Mouse (Mus musculus): ENCODE results near the gene Tmem256. TPM values are rescaled to one million over a fixed set of nuclear protein-coding genes. Genes with fewer than 3 reads are reported as not detected.

The Tmem256 gene
- polyA plus RNA-seq, 1 experiment from 2014 or later: 276 TPM

DNA sequence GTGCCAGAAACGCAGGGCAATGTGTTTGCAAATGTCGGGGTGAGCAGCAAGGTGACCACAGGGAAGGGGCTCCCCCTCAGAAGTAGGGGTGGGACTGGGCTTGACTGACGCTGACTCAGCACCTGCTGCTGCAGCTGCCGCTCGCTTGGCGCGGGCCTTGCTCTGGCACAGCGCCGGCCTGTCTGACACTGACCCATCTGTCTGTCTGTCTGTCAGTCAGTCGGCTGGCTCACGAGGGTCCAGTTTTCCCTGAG lies 38.2 kb upstream of the Tmem256 start:
- no peaks in the 10 kb centered on the region for H3K9me3 ChIP-seq (ENCODE audit: control insufficient read depth, low read length)
- peaks cover 49% of the 10 kb centered on the region for H3K27me3 ChIP-seq (ENCODE audit: control insufficient read depth, insufficient read depth, low read length)
- peak overlapping the region; percentile 89 for H3K27ac ChIP-seq (ENCODE audit: low read depth, low read length)
- H3K36me3 ChIP-seq (ENCODE audit: control insufficient read depth, insufficient read depth, low read length): no peaks in the 10 kb centered on the region
- 4% methylated on average over 11 of the region's 11 CpGs for WGBS
- H3K4me3 ChIP-seq (ENCODE audit: low read depth, low read length): peak overlapping the region; percentile 54
- peak overlapping the region; percentile 72 for H3K9ac ChIP-seq (ENCODE audit: low read depth, low read length)
- H3K4me1 ChIP-seq (replicated peaks; ENCODE audit: control insufficient read depth, insufficient read depth, low read length): peaks cover 19% of the 10 kb centered on the region
- H3K4me2 ChIP-seq (replicated peaks; ENCODE audit: low read depth, low read length): peak overlapping the region; percentile 73
- DNase-seq (ENCODE audit: low spot score) (no peak), ATAC-seq (ENCODE audit: low FRiP score) (peak; percentile 18; the same call in 1 of the 2 replicates)

DNA sequence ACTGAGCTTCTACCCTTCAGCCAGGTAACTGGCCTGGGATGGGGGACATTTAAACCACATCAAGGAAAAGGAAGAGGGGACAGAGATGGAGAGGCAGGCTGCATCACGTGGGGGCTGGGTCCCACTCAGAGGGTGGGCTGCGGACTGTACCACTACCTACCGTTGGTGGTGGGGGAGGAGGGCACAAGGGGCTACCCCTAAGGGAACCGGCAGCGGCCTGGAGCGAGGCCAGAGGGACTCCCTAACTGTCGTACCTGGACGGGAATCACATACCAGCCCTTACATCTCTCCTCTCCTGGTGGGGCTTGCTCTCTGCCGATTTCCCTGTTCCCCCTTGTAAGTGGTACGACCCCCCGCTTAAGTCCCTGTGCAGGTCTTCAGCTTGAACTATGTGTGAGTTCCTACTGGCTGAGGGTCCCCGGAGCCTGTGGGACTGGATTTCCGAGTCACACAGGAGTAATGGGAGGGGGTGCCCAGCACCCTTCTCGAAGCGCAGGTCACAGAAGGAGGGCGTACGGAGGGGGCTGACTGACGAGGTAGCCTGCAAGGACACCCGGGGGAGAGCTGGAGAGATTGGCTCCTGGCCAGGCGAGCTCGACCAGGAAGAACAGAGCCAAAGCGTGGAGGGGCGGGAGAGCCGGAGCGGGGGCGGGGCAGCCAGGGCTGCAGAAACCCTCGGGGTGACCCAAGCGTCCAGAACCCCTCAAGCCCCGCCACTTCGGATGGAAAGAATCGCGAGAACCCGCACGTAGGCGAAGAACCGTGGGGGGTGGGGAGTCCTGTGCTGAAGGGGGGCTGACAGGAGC lies 37.7 kb upstream of the Tmem256 start:
- Histone ChIP-seq H3K4me3 (ENCODE audit: low read depth, low read length) (peak overlapping the region; percentile 54), H3K4me2 (replicated peaks; ENCODE audit: low read depth, low read length) (peak overlapping the region; percentile 73), H3K4me1 (replicated peaks; ENCODE audit: control insufficient read depth, insufficient read depth, low read length) (peaks cover 19% of the 10 kb centered on the region), H3K36me3 (ENCODE audit: control insufficient read depth, insufficient read depth, low read length) (no peaks in the 10 kb centered on the region), H3K27me3 (ENCODE audit: control insufficient read depth, insufficient read depth, low read length) (peaks cover 54% of the 10 kb centered on the region), H3K9me3 (ENCODE audit: control insufficient read depth, low read length) (no peaks in the 10 kb centered on the region), H3K9ac (ENCODE audit: low read depth, low read length) (peak overlapping the region; percentile 72), H3K27ac (ENCODE audit: low read depth, low read length) (peak overlapping the region; percentile 89)
- DNase-seq (ENCODE audit: low spot score): peak; percentile 82
- ATAC-seq (ENCODE audit: low FRiP score): peak; percentile 66
- under 1% methylated on average over 36 of the region's 36 CpGs for WGBS

DNA sequence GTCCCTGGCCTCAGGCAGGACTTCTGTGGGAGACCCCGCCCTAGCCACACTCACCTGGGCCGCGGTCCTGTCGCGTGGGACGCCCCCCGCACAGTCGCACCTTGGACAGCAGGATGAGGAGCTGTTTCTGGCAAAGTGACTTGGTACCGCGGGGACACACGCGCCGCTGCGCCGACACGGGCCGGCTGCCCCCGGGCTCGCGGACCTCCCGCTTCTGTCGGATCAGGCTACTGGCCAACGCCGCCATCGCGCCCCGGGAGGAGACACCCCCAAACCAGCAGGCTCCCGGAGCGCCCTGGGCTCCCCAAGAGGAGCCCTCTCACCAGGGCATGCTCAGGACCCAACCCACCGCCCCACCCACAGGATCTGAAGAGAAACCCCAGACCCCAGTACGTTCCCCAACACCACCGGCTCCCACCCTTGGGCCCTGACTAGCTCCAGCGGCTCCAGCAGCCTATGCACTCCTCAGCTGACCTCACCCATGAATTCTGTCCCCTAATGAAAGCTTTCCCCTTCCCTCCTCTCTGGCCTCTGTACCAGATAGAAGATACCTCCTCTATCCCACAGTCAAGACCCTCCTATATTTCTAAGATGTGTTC lies 36.8 kb upstream of the Tmem256 start, which contains the start of gene Fgf11:
TSS of gene Fgf11 (minus strand) at position 479 of the 599 bp plus-strand sequence.
- peak; percentile 35 for DNase-seq (ENCODE audit: low spot score)

DNA sequence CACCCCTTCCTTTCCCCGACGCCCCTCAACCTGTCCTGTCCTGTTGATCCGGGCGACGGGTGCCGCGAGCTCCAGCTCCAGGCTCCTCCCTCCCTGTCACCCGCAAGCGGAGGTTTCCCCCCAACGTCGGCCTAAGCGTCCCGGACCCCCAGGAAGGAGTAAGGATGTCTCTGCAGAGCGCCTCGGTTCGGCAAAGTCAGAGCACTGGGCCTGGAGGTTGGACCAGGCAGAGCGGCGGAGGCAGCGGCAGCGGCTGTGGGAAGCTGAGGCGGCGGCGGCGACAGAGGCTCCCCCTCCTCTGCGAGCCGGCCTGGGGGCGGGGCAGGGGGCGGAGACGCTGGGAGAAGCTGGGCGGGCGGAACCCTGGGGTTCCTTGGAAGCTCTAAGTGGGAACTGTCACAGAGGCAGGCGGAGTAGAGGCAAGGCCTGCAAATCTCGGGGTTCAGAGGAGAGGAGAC lies 35.6 kb upstream of the Tmem256 start:
- Histone ChIP-seq H3K4me2 (replicated peaks; ENCODE audit: low read depth, low read length) (peak overlapping the region; percentile 73), H3K9me3 (ENCODE audit: control insufficient read depth, low read length) (no peaks in the 10 kb centered on the region), H3K27ac (ENCODE audit: low read depth, low read length) (0 out of 2 replicates have a peak overlapping the region, but pooled peaks have one; percentile 24), H3K36me3 (ENCODE audit: control insufficient read depth, insufficient read depth, low read length) (no peaks in the 10 kb centered on the region), H3K9ac (ENCODE audit: low read depth, low read length) (peak overlapping the region; percentile 52), H3K4me1 (replicated peaks; ENCODE audit: control insufficient read depth, insufficient read depth, low read length) (peaks cover 17% of the 10 kb centered on the region), H3K4me3 (ENCODE audit: low read depth, low read length) (peak overlapping the region; percentile 54), H3K27me3 (ENCODE audit: control insufficient read depth, insufficient read depth, low read length) (peaks cover 57% of the 10 kb centered on the region)
- DNase-seq (ENCODE audit: low spot score): peak; percentile 85
- ATAC-seq (ENCODE audit: low FRiP score): no peak
- WGBS: under 1% methylated on average over 31 of the region's 33 CpGs

More for the DNA sequence above, 36.8 kb upstream of the Tmem256 start, which contains the start of gene Fgf11:
- Histone ChIP-seq H3K4me2 (replicated peaks; ENCODE audit: low read depth, low read length) (peak within 1 kb of the TSS; percentile 73), H3K27me3 (ENCODE audit: control insufficient read depth, insufficient read depth, low read length) (peaks cover 54% of the 10 kb centered on the region), H3K27ac (ENCODE audit: low read depth, low read length) (peak within 1 kb of the TSS; percentile 89), H3K9ac (ENCODE audit: low read depth, low read length) (peak within 1 kb of the TSS; percentile 72), H3K4me1 (replicated peaks; ENCODE audit: control insufficient read depth, insufficient read depth, low read length) (peaks cover 17% of the 10 kb centered on the region), H3K4me3 (ENCODE audit: low read depth, low read length) (peak within 1 kb of the TSS; percentile 54), H3K36me3 (ENCODE audit: control insufficient read depth, insufficient read depth, low read length) (no peaks in the 10 kb centered on the region), H3K9me3 (ENCODE audit: control insufficient read depth, low read length) (no peaks in the 10 kb centered on the region)
- no peak for ATAC-seq (ENCODE audit: low FRiP score)
- under 1% methylated on average over 31 of the region's 33 CpGs for WGBS

DNA sequence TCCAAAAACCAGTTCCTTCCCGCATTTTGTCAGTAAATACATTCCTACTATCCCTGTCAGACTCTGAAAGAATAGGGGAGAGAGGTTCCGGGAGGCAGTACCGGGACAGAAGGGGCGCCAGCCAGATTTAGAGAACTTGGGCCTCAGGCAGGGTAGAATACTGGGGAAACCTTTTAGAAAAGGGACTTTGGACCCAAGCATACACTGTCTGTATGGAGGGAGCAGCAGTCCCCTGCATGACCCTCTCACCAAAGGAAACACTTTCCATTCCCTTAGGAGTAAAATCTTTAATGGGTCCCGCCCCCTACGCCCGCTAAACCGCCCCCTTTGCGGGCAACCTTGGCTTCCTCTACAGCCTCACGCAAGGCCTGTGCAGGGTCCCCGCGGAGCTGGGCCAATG lies 35.0 kb upstream of the Tmem256 start:
- DNase-seq (ENCODE audit: low spot score) (no peak), ATAC-seq (ENCODE audit: low FRiP score) (0 out of 2 replicates have a peak, but pooled peaks have one; percentile 5)
- H3K27me3 ChIP-seq (ENCODE audit: control insufficient read depth, insufficient read depth, low read length): peaks cover 53% of the 10 kb centered on the region
- peak overlapping the region; percentile 49; the same call in 1 of the 2 replicates for H3K9ac ChIP-seq (ENCODE audit: low read depth, low read length)
- 0 out of 2 replicates have a peak overlapping the region, but pooled peaks have one; percentile 47 for H3K27ac ChIP-seq (ENCODE audit: low read depth, low read length)
- H3K4me2 ChIP-seq (replicated peaks; ENCODE audit: low read depth, low read length): peak overlapping the region; percentile 73
- H3K4me3 ChIP-seq (ENCODE audit: low read depth, low read length): peak overlapping the region; percentile 54
- peaks cover 17% of the 10 kb centered on the region for H3K4me1 ChIP-seq (replicated peaks; ENCODE audit: control insufficient read depth, insufficient read depth, low read length)
- WGBS: 2% methylated on average over 12 of the region's 12 CpGs
- no peaks in the 10 kb centered on the region for H3K9me3 ChIP-seq (ENCODE audit: control insufficient read depth, low read length)
- H3K36me3 ChIP-seq (ENCODE audit: control insufficient read depth, insufficient read depth, low read length): no peaks in the 10 kb centered on the region

DNA sequence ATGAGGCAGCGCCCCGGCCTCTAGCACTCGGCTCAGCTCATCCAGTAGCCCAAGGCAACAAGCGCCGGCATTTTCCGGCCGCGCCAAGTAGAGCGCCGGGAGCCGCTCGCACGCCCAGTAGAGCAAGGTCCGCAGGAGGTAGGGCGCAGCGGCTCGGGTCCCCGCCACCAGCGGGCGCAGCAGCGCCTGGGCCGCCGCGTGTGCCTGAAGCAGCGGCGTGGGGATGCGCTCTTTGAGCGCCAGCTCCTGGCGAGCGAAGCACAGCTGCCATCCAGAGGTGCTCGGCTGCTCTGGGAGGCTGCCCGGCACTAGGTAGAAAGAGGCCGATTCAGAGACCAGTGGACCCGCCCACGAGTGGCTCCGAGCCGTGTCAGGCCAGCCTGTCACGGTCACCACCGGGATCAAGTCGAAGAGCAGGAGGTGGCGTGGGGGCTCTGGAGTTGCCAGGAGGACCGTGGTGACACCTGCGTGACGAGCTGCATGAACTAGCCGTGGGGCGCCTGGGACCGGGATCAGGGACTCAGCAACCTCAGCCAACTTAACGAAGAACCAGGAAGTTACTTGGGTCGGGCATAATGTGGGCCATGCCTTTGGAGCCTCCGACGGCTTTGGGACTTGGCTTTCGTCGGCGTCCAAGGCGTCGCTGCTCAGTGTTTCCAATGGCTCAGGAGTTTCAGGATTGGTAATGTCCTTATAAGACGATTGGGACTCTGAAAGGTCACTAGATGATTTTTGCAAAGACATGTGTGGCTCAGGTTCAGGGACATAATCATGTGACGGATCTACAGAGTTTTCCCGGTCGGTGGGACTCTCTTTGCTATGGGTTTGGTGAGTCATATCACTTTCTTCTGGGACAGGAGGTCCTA lies 34.3 kb upstream of the Tmem256 start:
- Histone ChIP-seq H3K4me3 (ENCODE audit: low read depth, low read length) (peak overlapping the region; percentile 54), H3K4me1 (replicated peaks; ENCODE audit: control insufficient read depth, insufficient read depth, low read length) (peaks cover 17% of the 10 kb centered on the region), H3K27me3 (ENCODE audit: control insufficient read depth, insufficient read depth, low read length) (peaks cover 53% of the 10 kb centered on the region), H3K4me2 (replicated peaks; ENCODE audit: low read depth, low read length) (peak overlapping the region; percentile 73), H3K27ac (ENCODE audit: low read depth, low read length) (0 out of 2 replicates have a peak overlapping the region, but pooled peaks have one; percentile 47), H3K36me3 (ENCODE audit: control insufficient read depth, insufficient read depth, low read length) (no peaks in the 10 kb centered on the region), H3K9ac (ENCODE audit: low read depth, low read length) (peak overlapping the region; percentile 49; the same call in 1 of the 2 replicates), H3K9me3 (ENCODE audit: control insufficient read depth, low read length) (no peaks in the 10 kb centered on the region)
- ATAC-seq (ENCODE audit: low FRiP score): peak; percentile 31; the same call in 1 of the 2 replicates
- WGBS: 2% methylated on average over 58 of the region's 60 CpGs
- peak; percentile 82 for DNase-seq (ENCODE audit: low spot score)

DNA sequence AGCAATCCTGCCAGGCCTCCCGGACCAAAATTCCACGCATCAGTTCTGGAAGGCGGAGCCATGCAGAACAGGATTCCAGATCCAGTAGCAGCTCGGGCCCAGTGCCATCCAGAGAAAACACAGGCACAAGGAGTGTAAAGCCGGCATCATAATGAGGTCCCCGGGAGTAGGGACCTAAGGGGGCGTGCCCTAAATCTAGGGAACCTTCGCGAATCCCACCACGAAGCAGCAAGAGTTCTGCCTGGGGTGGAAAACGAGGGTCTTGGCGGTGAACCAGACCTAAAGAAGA lies 33.7 kb upstream of the Tmem256 start:
- Histone ChIP-seq H3K27ac (ENCODE audit: low read depth, low read length) (no peak overlapping the region), H3K4me2 (replicated peaks; ENCODE audit: low read depth, low read length) (no peak overlapping the region; the same call in 1 of the 2 replicates), H3K4me1 (replicated peaks; ENCODE audit: control insufficient read depth, insufficient read depth, low read length) (peaks cover 13% of the 10 kb centered on the region), H3K9ac (ENCODE audit: low read depth, low read length) (no peak overlapping the region), H3K9me3 (ENCODE audit: control insufficient read depth, low read length) (no peaks in the 10 kb centered on the region), H3K27me3 (ENCODE audit: control insufficient read depth, insufficient read depth, low read length) (peaks cover 53% of the 10 kb centered on the region), H3K36me3 (ENCODE audit: control insufficient read depth, insufficient read depth, low read length) (no peaks in the 10 kb centered on the region), H3K4me3 (ENCODE audit: low read depth, low read length) (0 out of 2 replicates have a peak overlapping the region, but pooled peaks have one; percentile 11)
- DNase-seq (ENCODE audit: low spot score): no peak
- ATAC-seq (ENCODE audit: low FRiP score): no peak
- 5% methylated on average over 12 of the region's 12 CpGs for WGBS
